Mouse (Mus musculus) hindbrain, embryonic 15.5 days (tissue): Measurements from ENCODE around the gene Aven. TPM values are rescaled to one million over a fixed set of nuclear protein-coding genes. Genes with fewer than 3 reads are reported as not detected.

Experiments
- ATAC-seq: fragments of 200-750 bp; cut with Nextera tagmentation; 2 replicates; pipeline ENCODE4 v1.8.0; 2017; ENCODE audit warnings: low read depth, moderate number of reproducible peaks, moderate TSS enrichment; ENCODE audit not compliant: low FRiP score
- H3K27ac ChIP-seq: fragments of 300-500 bp; sonication (generic); replicated peaks from 2 replicates; pipeline ENCODE4 v1.5.1; 2015; ENCODE audit warnings: mild to moderate bottlenecking, inconsistent platforms
- H3K27me3 ChIP-seq: fragments of 300-500 bp; sonication (generic); 2 replicates; pipeline ENCODE4 v1.6.1; 2015; ENCODE audit warnings: control low read depth, inconsistent platforms
- H3K36me3 ChIP-seq: fragments of 300-500 bp; sonication (generic); 2 replicates; pipeline ENCODE4 v1.6.1; 2015; ENCODE audit warnings: control low read depth, inconsistent platforms
- H3K4me1 ChIP-seq: fragments of 300-500 bp; sonication (generic); replicated peaks from 2 replicates; pipeline ENCODE4 v1.6.1; 2015; ENCODE audit warnings: control low read depth, inconsistent platforms
- H3K4me2 ChIP-seq: fragments of 300-500 bp; sonication (generic); 2 replicates; pipeline ENCODE4 v1.6.1; 2015; ENCODE audit warnings: moderate library complexity, mild to moderate bottlenecking, inconsistent platforms
- H3K4me3 ChIP-seq: fragments of 300-500 bp; sonication (generic); 2 replicates; pipeline ENCODE4 v1.5.1; 2015; ENCODE audit warnings: mild to moderate bottlenecking, inconsistent platforms
- H3K9ac ChIP-seq: fragments of 300-500 bp; sonication (generic); 2 replicates; pipeline ENCODE4 v1.6.1; 2015; ENCODE audit warnings: inconsistent platforms
- H3K9me3 ChIP-seq: fragments of 300-500 bp; sonication (generic); 2 replicates; pipeline ENCODE4 v1.6.1; 2016; ENCODE audit warnings: control low read depth, inconsistent platforms
- WGBS: fragments of 180-500 bp; shearing (Covaris S2); methylation state at CpG from one replicate; pipeline ENCODE4 v1.1.7; 2015; 5-methylcytosine and 5-hydroxymethylcytosine counted together
- polyA plus RNA-seq: library from polyadenylated mRNA; unstranded; fragments of >200 nt; fragmentation: Nextera tagmentation; extraction: Ambion mirVana; gene quantifications from 2 replicates; pipeline ENCODE4 v1.2.1, GENCODE M21; 2015

Aven gene
- polyA plus RNA-seq, 1 experiment from 2014 or later = 3.9 TPM

DNA sequence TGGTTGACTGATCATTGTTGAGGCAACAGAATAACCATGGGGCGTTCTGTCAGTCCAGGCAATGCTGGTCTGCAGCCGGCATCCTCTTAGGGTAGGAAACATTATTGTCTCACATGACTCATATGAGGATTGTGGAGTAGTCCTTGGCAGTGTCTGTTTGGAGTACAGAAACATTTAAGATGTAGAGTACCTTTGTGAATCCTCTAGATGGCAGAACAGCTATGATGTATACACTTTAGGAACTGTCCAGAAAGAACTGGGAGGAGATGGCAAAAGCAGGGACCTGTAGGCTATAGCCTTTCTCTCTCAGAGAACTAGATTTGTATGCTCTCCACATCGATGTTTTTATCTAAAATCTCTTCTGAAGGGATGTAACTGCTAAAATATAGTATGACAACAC, 34.2 kb downstream of the Aven start:
- WGBS = 86% methylated on average over 3 of the region's 3 CpGs
- no peak overlapping the region for H3K27ac ChIP-seq
- no peaks in the 10 kb centered on the region for H3K4me1 ChIP-seq
- H3K4me2 ChIP-seq = no peak overlapping the region
- H3K9me3 ChIP-seq = no peaks in the 10 kb centered on the region
- H3K9ac ChIP-seq = no peak overlapping the region
- no peaks in the 10 kb centered on the region for H3K27me3 ChIP-seq
- no peak overlapping the region for H3K4me3 ChIP-seq
- no peak for ATAC-seq
- no peaks in the 10 kb centered on the region for H3K36me3 ChIP-seq

- H3K4me3 ChIP-seq = no peak overlapping the region
- H3K9ac ChIP-seq = no peak overlapping the region
- ATAC-seq = no peak
- H3K9me3 ChIP-seq = no peaks in the 10 kb centered on the region
- H3K4me2 ChIP-seq = no peak overlapping the region
- WGBS = 85% methylated on average over 10 of the region's 10 CpGs
- H3K27me3 ChIP-seq = no peaks in the 10 kb centered on the region
- H3K27ac ChIP-seq = no peak overlapping the region
- 0 out of 2 replicates have a peak, but pooled peaks cover 11% of the 10 kb centered on the region for H3K4me1 ChIP-seq
- H3K36me3 ChIP-seq = no peaks in the 10 kb centered on the region
These were observed 40.2 kb downstream of the Aven start for GRCm38 (mm10) chr2:112532812-112533496.

DNA sequence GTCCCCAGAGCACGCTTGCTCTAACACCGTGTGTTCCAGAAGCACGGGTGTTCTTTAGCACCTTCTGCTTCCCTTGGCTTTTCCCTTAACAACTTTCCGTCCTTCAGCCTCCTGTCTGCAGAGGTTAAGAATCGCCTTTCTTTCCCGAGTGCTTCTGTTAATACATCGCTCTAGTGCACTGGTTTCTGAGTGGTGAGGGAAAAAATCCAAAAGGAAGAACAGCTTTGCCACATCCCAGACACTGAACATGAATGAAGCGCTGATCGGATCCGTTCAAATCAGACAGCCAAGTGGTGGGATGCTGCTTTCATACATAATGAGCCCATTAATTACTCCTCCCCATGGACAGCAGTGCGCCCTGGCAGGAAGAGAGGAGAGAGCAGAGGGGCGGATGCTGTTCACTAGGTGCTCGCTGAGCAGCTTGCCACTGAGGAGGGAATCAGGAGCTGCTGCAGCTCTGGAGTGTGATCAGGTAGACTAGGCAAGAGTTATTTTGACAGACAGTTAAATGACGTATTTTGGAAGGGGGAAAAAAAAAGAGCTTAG, 42.0 kb downstream of the Aven start:
- 0 out of 2 replicates have a peak, but pooled peaks cover 11% of the 10 kb centered on the region for H3K4me1 ChIP-seq
- H3K9me3 ChIP-seq = no peaks in the 10 kb centered on the region
- H3K4me3 ChIP-seq = peak overlapping the region; percentile 18
- H3K9ac ChIP-seq = peak overlapping the region; percentile 0; the same call in 1 of the 2 replicates
- peak; percentile 90 for ATAC-seq
- peak overlapping the region; percentile 47 for H3K4me2 ChIP-seq
- no peak overlapping the region for H3K27ac ChIP-seq
- no peaks in the 10 kb centered on the region for H3K36me3 ChIP-seq
- 31% methylated on average over 14 of the region's 14 CpGs for WGBS
- H3K27me3 ChIP-seq = no peaks in the 10 kb centered on the region

- no peaks in the 10 kb centered on the region for H3K27me3 ChIP-seq
- no peak overlapping the region for H3K4me3 ChIP-seq
- no peak overlapping the region for H3K27ac ChIP-seq
- no peak for ATAC-seq
- H3K9me3 ChIP-seq = no peaks in the 10 kb centered on the region
- no peak overlapping the region for H3K4me2 ChIP-seq
- 0 out of 2 replicates have a peak, but pooled peaks cover 11% of the 10 kb centered on the region for H3K4me1 ChIP-seq
- H3K9ac ChIP-seq = no peak overlapping the region
- 91% methylated on average over 1 of the region's 1 CpGs for WGBS
- H3K36me3 ChIP-seq = no peaks in the 10 kb centered on the region
These were observed 46.0 kb downstream of the Aven start for GRCm38 (mm10) chr2:112538783-112539182.

GRCm38 (mm10) chr2:112541695-112542285, 49.0 kb downstream of the Aven start:
- peak; percentile 48; the same call in 1 of the 2 replicates for ATAC-seq
- H3K4me3 ChIP-seq = no peak overlapping the region
- no peak overlapping the region for H3K9ac ChIP-seq
- H3K4me1 ChIP-seq = no peaks in the 10 kb centered on the region
- H3K4me2 ChIP-seq = no peak overlapping the region
- H3K9me3 ChIP-seq = no peaks in the 10 kb centered on the region
- no peak overlapping the region for H3K27ac ChIP-seq
- WGBS = 54% methylated on average over 5 of the region's 5 CpGs
- H3K27me3 ChIP-seq = no peaks in the 10 kb centered on the region
- no peaks in the 10 kb centered on the region for H3K36me3 ChIP-seq

- no peaks in the 10 kb centered on the region for H3K27me3 ChIP-seq
- ATAC-seq = no peak
- no peaks in the 10 kb centered on the region for H3K9me3 ChIP-seq
- WGBS = 92% methylated on average over 10 of the region's 10 CpGs
- no peak overlapping the region for H3K4me2 ChIP-seq
- no peak overlapping the region for H3K9ac ChIP-seq
- no peak overlapping the region for H3K27ac ChIP-seq
- H3K4me3 ChIP-seq = no peak overlapping the region
- no peaks in the 10 kb centered on the region for H3K36me3 ChIP-seq
- no peaks in the 10 kb centered on the region for H3K4me1 ChIP-seq
These were observed 63.8 kb downstream of the Aven start for GRCm38 (mm10) chr2:112556527-112556926.

GRCm38 (mm10) chr2:112557453-112557852, 64.7 kb downstream of the Aven start:
- Histone ChIP-seq H3K9me3 (no peaks in the 10 kb centered on the region), H3K36me3 (no peaks in the 10 kb centered on the region), H3K9ac (no peak overlapping the region), H3K4me1 (no peaks in the 10 kb centered on the region), H3K4me2 (no peak overlapping the region), H3K4me3 (no peak overlapping the region), H3K27me3 (no peaks in the 10 kb centered on the region), H3K27ac (no peak overlapping the region)
- ATAC-seq = no peak

- Histone ChIP-seq H3K4me3 (no peak overlapping the region), H3K9me3 (no peaks in the 10 kb centered on the region), H3K27me3 (no peaks in the 10 kb centered on the region), H3K27ac (no peak overlapping the region), H3K36me3 (no peaks in the 10 kb centered on the region), H3K9ac (no peak overlapping the region), H3K4me2 (no peak overlapping the region), H3K4me1 (peaks cover 4% of the 10 kb centered on the region)
- ATAC-seq = no peak
- 88% methylated on average over 7 of the region's 7 CpGs for WGBS
These were observed 68.8 kb downstream of the Aven start for GRCm38 (mm10) chr2:112561549-112561948.

- Histone ChIP-seq H3K4me2 (no peak overlapping the region), H3K4me3 (no peak overlapping the region), H3K4me1 (peaks cover 4% of the 10 kb centered on the region), H3K27ac (no peak overlapping the region), H3K27me3 (no peaks in the 10 kb centered on the region), H3K9ac (no peak overlapping the region), H3K36me3 (no peaks in the 10 kb centered on the region), H3K9me3 (no peaks in the 10 kb centered on the region)
- WGBS = 97% methylated on average over 1 of the region's 1 CpGs
- ATAC-seq = no peak
These were observed 72.3 kb downstream of the Aven start for GRCm38 (mm10) chr2:112565060-112565459.

- no peak overlapping the region for H3K4me3 ChIP-seq
- ATAC-seq = peak; percentile 42; the same call in 1 of the 2 replicates
- H3K4me1 ChIP-seq = peaks cover 4% of the 10 kb centered on the region
- H3K9me3 ChIP-seq = no peaks in the 10 kb centered on the region
- 62% methylated on average over 4 of the region's 4 CpGs for WGBS
- no peak overlapping the region for H3K4me2 ChIP-seq
- no peaks in the 10 kb centered on the region for H3K27me3 ChIP-seq
- no peaks in the 10 kb centered on the region for H3K36me3 ChIP-seq
- H3K27ac ChIP-seq = no peak overlapping the region
- H3K9ac ChIP-seq = no peak overlapping the region
These were observed 73.7 kb downstream of the Aven start for GRCm38 (mm10) chr2:112566290-112567085.

DNA sequence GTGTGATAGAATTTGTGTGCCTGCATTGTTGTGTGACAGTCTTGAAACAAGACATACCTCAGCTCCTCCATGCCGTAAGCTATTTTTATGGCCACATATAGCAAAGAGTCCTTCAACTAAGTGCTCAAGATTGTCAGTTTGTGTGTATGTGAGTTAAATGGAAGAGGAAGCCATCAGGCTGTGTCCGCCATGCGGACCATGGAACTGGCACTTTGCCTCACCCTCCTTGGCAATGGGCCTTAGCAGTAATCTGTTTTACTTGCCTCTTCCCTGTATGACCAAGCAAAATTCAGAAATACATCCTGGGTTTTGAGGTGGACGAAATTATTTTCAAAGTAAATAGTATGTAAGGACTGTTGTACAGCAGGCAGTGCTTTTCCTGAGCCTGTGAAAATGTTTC, 75.0 kb downstream of the Aven start:
- WGBS = 84% methylated on average over 4 of the region's 4 CpGs
- no peak for ATAC-seq

GRCm38 (mm10) chr2:112590985-112591384, 98.2 kb downstream of the Aven start:
- H3K4me2 ChIP-seq = peak overlapping the region; percentile 18; the same call in 1 of the 2 replicates
- 0 out of 2 replicates have a peak overlapping the region, but pooled peaks have one; percentile 30 for H3K27ac ChIP-seq
- H3K27me3 ChIP-seq = no peaks in the 10 kb centered on the region
- no peaks in the 10 kb centered on the region for H3K9me3 ChIP-seq
- no peaks in the 10 kb centered on the region for H3K36me3 ChIP-seq
- 64% methylated on average over 7 of the region's 7 CpGs for WGBS
- H3K9ac ChIP-seq = no peak overlapping the region
- no peak overlapping the region for H3K4me3 ChIP-seq
- 0 out of 2 replicates have a peak, but pooled peaks cover 8% of the 10 kb centered on the region for H3K4me1 ChIP-seq
- peak; percentile 49; the same call in 1 of the 2 replicates for ATAC-seq

More for the DNA sequence above, 75.0 kb downstream of the Aven start:
- Histone ChIP-seq H3K9me3 (no peaks in the 10 kb centered on the region), H3K4me1 (peaks cover 4% of the 10 kb centered on the region), H3K9ac (no peak overlapping the region), H3K27ac (no peak overlapping the region), H3K36me3 (no peaks in the 10 kb centered on the region), H3K4me2 (no peak overlapping the region), H3K27me3 (no peaks in the 10 kb centered on the region), H3K4me3 (no peak overlapping the region)
